Mouse (Mus musculus): ENCODE data around the gene Ttc33. TPM values are rescaled to one million over a fixed set of nuclear protein-coding genes. Genes with fewer than 3 reads are reported as not detected.

The Ttc33 gene
- total RNA-seq (2021), result 10 to 100 TPM; 34.9 to 35.4 TPM
- long read RNA-seq, experiment 1, transcript Ttc33-201 (5 exons, 1,832 nt), result major isoform, 20 of 37 reads
- long read RNA-seq, experiment 1, transcript Ttc33-203 (5 exons, 1,671 nt), result minor isoform, 14 of 37 reads
- long read RNA-seq, experiment 1, partial matches to known transcripts, result 2 of 37 reads
- long read RNA-seq, experiment 1, other reads (novel, unspliced or antisense), result 1 of 37 reads
- long read RNA-seq, experiment 2, transcript Ttc33-203 (5 exons, 1,671 nt), result minor isoform, 9 of 34 reads
- long read RNA-seq, experiment 2, transcript Ttc33-201 (5 exons, 1,832 nt), result major isoform, 17 of 34 reads
- long read RNA-seq, experiment 2, partial matches to known transcripts, result 4 of 34 reads
- long read RNA-seq, experiment 2, other reads (novel, unspliced or antisense), result 3 of 34 reads

DNA sequence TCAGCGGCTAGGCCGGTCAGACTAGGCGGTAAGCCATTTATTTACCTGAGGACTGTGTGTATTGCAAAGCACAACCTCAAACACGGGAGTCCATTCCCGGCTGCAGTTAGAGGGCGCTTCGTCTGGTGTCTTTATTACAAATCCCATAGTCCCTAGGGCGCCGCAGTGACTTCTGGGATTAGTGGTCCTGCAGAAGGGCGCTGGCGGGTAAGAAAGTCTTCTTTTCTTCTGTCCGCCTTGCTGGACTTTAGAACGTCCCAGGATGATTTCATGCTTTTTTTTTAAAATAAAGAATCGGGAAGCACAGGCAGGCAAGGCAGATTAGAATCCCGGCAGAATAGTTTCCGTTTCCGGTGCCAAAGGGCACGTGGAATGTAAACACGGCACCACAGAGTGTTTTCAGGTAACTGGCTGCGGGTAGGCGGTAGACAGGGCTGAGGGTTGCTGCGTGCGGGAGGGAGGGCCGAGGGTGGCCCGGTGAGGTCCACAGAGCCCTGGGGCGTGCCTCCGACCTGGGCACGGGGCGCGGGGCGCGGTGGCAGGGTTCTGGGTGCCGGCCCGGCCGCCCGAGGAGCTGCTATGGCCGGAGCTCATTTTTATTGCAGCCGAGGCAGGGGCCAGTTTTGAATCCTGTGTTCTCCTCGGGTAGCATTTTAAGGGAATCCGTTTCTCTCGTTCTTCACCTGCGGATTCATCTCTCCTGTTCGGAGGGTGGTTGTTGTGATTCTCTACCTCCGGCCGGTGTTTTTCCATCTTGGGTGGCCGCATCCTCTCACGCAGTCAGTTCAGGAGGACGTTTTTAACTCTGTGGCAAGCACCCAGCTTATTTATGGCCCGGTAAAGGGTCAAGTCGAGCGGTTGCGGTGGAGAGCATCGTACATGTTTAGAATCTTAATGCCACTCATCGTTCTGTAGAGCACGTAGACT lies at the start of gene Ttc33:
TSS of gene Ttc33 (plus strand) at position 160 of the 927 bp plus-strand sequence.
- DNase-seq, result peak; percentile 68

DNA sequence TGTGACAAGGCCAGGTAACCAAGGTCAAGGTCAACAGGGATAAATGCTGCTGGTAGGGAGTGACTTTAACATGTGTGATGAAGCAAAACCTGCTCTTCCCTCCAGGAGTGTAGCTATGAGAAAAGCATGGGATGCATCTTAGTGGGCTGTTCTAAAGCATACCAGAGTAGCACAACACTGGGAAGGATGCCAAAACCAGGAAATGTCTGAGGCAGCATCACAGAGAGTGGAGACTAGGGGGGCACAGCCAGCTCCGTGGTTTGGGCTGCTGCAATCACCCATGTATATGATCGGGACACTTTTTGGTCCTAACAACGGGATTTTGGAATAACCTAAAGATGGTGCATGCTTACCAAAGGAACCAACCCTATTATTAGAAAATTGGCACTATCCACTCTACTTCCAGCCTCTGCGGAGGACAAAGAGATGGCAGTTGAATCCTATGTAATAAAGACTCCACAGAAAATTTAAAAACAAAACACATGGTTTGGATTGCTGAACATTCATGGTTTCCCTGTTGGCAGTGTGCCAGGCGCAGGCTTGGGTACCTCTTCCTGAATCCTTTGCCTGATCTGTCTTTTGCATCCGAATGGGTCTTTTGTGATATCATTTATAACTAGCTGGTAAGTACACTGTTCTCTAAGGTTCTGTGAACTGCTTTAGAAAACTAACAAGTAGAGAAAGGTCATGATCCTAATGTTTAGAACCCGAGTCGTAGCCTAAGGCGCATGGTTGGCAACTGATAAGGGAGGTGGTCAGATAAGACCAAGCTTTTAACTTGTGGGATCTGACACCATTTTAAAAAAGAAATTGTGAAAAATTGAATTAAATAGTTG lies 47.1 kb upstream of the Ttc33 start:
- DNase-seq, result no peak

DNA sequence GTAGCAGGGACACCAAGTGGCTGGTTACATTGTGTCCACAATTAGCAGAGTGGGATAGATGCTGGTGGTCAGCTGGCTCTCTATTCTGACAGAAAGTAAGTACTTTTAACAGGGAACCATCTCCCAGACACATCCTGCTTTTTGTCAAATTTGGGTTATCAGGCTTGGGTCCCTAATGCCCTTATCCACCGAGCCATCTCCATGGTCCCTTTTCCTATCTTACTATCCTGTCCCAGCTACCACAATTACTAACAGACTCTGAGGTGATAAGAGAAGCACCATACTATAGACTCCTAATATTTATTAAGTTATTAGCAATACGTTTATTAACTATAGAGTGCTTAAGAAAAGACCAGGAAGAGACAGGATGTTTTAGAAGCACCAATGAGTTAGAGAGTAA lies 46.0 kb upstream of the Ttc33 start:
- DNase-seq, result no peak

DNA sequence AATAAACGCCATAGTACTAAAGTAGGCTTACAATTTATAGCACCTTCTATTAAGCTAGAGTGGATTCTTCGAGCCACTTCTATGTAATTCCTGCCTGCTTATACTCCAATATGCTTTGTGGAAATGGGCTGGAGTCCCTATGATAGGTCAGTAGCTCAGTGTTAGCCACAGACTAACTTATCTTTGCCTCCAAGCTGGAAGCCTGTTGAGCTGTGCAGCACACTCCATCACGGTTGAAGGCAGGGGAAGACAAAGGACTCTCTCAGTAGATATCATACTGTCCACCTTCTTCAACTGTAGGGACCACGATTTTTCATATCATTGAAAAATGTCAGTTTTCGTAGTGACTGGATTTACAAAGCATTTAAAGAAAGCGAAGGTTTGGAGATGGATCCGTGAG lies 45.5 kb upstream of the Ttc33 start:
- DNase-seq, result no peak

DNA sequence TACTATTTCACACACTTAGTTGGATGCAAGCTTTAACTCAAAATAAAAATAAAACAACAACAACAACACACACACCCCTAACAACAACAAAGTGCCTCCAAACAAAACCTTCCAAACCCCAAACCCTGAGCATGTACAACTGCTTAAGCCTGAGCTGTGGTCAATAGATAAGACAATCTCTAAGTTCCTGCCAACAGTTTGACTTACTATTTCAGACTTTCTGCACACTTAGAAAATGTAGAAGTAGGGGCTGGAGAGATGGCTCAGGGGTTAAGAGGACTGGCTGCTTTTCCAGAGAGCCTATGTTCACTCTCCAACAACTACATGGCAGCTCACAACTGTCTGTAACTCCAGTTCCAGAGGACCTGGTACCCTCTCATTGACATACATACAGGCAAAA lies 45.0 kb upstream of the Ttc33 start:
- no peak for DNase-seq

DNA sequence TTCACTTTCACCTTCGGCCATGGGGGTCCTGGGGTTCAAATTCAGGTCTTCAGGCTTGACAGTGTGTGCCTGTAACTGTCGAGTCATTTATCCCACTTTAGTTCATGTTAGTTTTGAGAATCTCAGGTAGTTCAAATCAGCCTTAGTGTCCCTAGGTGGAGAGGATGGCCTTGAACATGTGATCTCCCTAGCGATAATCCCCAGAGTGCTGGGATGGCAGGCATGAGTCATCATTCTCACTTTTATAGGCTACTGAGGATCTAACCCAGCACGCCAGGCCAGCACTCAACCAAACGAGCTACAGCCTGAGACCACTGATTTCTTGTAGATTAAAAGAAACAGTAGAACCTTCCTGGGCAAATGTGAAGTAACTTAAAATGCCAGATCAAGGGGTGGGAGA lies 43.3 kb upstream of the Ttc33 start:
- DNase-seq, result no peak

DNA sequence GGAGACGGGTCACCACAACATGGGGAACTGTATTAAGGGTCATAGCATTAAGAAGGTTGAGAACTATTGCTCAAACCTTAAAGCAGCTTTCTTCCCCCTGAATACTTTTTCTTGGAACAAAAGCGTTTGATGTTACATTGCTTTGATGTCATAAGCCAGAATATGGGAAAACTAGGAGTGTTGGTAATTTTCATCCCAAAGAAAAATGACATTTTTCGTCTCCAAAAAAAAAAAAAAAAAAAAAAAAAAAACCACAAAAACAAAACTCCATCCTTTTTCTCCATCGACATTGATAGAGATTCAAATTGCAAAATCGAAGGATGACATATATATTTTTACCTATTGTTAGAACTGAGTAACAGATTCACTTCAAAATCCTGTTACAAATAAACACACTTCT lies 42.6 kb upstream of the Ttc33 start:
- DNase-seq, result no peak

DNA sequence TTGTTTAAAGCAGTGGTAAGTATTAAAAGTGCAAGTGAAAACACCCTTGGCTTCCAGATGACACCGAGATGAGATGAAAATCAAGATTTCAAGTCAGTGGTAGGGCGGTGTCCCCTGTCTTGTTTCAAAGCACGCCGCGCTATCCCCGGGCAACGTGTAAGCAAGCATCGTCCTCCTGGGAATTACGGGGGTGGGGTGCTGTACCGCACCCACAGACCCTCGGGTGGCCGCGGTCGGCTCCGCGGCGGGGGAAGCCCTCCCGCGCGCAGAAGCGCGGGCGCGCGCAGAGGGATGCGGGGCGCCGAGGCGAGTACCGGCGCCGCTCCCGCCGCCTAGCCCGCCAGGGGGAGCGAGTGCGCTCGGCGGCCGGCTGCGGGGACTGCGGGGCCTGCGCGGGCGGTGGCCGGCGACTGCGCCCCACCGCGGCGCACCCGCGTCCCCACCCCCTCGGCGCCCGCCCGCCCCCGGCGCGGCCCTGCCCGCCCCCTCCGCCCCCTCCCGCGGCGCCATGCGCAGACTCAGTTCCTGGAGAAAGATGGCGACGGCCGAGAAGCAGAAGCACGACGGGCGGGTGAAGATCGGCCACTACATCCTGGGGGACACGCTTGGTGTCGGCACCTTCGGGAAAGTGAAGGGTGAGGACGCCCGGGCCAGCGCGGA lies 41.8 kb upstream of the Ttc33 start, which contains the start of gene Prkaa1:
TSS of gene Prkaa1 (plus strand) at position 501 of the 660 bp plus-strand sequence.
- peak; percentile 79 for DNase-seq

DNA sequence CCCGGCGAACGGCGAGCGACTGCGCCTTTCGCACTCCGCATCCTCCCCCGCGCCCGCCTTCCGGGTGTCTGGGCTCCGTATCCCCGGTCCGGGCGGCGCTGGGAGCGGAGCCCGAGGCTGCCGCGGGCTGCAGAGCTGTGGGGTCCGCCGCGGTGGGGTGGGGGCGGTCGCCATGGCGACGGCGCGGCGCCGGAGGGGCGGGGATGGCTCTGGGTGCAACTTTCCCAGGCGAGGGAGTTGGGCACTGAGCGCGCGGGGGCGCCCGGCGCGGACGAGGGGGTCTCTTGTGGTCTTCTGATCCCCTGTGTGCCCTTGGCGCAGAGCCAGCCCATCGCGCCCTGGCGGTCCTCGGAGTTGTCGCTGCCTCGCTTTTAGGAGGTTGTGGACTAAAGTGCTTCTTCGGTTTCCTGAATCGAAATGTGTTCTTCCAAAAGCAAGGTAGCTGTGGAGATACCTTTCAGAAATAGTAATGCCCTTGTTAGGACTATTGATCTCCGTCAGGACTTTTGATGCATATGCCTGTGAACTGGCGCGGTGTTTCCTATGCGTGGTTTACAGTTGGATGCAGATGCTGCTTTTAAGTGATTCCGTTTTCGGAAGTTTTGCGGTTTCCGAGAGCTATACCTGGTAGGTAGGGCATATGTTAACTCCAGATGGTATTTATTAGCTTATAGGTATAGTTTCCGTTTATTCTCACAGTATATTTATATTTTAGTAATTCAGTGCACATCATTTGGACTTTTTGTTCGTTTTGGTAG lies 41.1 kb upstream of the Ttc33 start:
- DNase-seq, result peak; percentile 77

DNA sequence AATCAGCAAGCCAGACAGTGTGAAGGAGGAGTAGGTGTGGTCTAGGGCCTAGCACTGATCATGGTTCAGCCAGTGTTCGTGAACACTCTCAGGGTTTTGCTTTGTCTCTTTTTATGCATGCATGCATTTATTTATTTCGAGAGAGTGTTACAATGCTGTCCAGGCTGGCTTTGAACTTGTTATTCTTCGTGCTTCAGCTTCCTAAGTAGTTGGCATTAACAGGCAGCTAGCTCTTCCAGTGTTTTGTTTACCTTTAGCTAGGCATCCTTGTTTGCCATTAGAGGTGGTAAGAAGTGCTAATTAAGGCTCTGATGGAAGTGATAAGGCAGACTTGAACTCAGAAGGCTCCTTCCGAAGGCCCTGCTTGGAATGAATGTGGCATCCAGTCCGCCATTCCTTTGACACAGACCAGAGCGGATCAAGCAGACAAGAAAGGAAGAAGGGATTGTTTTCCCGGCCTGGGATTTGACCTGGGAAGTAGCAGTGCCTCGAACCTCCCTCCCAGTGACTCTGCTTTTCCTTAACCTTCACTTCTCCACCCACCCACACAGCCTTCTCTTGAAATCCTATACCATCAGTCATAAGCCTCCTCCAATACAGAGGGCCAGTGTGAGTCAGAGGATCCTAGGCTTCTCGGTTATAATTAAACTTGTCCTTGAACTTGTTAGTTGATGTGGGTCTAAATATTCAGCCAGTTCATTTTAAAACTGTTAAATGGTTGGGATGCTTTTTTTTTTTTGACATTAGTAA lies 40.0 kb upstream of the Ttc33 start:
- DNase-seq, result no peak

DNA sequence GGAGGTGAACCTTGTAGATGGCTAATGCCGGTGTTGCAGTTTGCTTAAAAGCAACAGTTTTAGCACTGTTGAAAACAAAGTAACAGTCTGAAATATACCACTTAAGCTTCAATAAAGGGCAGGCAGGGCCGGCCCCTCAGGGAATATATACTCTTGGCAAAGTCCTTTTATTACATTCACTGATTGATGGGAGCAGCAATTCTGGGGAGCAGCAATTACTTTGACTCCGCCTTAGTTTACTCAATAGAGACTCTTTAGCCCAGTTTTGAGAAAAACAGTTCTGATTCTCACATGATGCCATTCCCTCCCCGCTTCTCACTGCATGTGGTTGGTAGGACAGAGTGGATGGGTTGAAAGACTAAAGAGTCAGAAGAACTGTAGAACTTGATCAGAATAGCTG lies 36.1 kb upstream of the Ttc33 start:
- DNase-seq, result no peak

DNA sequence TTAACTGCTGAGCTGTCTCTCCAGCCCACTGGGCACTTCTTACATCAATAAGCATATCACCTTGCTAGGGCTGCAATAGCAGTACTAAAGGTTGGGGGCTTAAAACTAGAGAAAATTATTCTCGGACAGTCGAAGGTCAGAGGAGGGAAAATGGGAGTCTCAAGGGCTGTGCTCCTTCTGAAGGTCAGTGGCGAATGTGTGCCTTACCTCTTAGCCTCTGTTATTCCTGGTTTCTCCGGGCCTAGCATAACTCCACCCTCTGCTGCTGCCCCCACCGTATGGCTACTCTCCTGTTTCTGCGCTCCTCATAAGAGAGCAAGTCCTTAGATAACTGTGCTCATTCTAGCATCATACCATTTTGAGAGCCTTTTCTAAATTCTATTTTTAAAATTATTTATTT lies 33.2 kb upstream of the Ttc33 start:
- no peak for DNase-seq

DNA sequence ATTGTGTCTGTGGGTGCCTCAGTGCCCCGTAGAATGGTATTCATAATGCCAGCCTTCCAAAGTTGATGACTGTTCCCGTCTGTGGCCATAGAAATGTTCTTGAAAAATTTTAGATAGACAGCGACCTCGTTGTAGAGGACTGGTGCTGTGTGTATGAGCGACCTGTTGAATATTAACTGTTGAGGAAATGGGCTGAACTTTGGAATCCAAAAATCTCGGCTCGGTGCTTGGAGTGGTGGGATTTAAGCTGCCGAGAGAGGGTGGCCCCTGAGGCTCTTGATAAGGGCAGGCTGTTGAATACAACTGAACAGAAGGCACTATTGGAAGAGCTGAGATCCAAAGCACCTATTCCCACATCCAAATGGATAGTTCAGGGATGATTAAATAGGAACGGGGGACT lies 30.7 kb upstream of the Ttc33 start:
- no peak for DNase-seq

DNA sequence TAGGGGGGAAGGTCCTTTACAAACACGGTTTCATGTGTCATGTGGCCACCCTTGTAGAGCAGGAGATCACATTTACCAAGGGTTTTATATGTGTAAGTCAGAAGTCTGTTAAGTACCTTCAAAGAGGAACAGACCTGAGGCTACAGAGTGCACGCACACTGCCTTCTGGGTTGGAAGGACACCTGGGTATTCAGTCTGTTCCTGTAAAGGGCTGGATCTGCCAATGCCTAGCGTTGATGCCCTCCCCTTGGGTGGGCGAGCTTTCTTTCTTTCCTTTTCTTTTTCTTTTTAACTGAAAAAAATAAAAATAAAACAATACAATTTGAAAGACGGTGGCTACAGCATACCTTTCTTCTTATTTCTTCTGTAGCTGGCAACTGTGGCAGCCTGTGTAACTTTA lies 30.2 kb upstream of the Ttc33 start:
- no peak for DNase-seq

DNA sequence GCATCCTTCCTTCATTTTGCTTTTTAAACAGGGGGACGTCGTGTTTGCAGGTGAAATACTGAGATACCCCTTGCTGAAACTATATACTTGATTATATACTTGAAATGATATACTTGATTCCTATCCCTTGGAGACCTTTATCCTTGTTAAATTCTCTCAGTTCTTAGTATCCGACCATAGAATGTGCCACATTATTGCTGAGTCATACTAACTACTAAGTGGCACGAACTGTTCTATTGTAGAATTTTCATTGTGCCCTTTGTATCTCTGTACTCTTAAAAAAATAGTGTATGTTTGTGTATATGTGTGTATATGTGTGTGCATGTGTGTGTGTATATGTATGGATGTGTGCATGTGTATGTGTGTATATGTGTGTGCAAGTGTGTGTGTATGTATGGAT lies 29.0 kb upstream of the Ttc33 start:
- no peak for DNase-seq

DNA sequence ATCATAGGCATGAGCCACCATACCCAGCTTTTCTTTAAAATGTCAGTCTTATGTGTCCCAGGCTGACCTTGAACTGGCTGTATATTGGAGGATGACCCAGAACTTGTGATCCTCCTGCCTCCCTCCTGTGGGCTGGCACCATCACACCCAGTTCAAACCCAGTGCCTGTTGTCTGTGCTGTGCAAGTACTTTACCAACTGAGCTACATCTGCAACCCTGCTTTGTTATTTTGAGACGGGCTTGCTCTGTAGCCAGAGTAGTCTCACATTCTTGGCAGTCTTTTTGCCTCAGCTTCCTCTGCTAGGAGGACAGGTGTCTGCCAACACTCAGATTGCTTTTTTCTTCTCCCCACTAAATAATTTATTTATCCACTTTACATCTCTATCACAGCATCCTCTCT lies 27.9 kb upstream of the Ttc33 start:
- DNase-seq, result no peak

DNA sequence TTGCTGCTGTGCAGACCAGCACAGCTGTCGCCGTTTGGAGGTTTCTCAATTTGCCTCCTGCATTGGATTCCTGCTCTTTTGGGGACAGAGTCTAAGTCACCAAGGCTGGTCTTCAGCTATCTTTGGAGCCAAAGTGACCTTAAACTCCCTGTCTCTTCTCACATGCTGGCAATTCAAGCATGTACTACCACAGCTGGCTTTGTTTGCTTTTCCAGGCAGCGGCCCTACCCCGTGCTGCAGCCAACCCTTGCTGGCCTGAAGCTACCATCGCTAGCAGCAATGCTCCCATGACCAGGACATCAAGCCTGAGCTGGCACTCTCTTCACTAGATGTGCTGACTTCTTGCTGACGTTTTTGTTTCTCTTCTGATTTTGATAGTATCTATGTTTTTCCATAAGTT lies 26.5 kb upstream of the Ttc33 start:
- DNase-seq, result peak; percentile 22

DNA sequence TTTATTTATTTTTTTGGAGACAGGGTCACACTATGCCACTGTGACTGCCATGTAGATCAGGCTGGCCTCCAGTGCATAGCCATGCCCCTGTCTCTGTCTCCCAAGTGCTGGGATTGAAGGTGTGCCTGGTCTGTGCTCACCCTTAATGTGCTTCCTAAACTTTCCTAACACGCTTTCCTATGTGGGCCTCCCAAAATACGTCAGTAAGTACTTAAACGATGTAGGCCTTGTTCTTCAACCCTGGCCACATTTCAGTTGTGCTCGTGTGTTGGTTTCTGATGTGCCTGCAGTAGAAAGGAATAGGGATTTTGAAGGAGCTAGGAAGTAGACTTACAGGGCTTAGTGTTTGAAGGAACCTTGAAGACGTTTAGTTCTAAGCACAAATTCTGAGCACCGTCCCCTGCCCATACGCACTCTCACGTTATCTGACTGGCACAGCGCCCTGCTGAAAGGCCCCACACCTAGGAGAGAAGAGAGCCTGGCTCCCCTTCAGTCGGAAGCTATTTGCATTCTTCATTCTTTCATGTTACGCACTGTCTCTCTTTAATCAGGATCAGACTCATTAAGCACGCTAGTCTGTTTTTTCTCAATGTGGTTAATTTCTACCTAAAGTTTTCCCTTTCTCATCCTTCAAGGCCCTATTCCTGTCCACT lies 20.1 kb upstream of the Ttc33 start:
- DNase-seq, result no peak

DNA sequence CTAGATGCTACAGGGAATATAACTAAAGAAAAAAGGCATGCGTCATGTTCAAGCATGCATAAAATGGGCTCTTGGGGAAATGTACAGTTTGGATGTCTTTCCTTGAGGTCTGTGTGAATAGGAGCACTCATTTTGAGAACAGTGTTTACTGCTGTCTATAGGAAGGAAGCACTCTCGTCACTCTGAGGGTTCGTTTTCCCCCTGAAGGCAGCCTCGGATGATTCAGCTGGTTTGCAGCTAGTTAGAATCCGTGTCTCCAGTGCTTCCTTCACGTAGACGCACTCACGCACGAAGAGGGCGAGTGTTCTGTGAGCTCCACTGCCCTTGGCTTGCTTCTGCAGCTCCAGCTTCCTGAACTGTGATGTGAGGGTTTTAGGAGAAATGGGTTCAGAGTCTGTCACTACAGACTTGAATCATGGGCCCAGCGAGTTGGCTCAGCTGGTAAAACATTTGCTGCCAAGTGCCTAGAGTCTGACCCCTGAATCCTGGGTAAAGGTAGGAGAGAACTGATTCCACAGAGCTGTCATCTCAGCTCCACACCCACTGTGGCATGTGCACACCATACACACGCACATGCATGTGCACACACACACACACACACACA lies 12.0 kb upstream of the Ttc33 start:
- no peak for DNase-seq

Data from gastrocnemius, postnatal 10 days (tissue).